1 mouse cellular context compared by ENCODE assay signal in genomic region chr13:98262636-98263457, GRCm38 (mm10).
TF ChIP-seq lines count a peak whose summit lies in the region.

Gene Utp15, minus strand, starts transcription at chr13:98263041.
Gene Ankra2, plus strand, starts transcription at chr13:98263074.

TF ChIP-seq in MEL, 35 proteins besides CTCF, POLR2A, EP300 and RAD21 (continued from another document):
- no peak for TF ChIP-seq RCOR1 (IDR thresholded peaks at IDR 0.05; ENCODE audit: low read depth, low read length)
